Mouse (Mus musculus): Measurements from ENCODE around the gene Egfl6.

DNA sequence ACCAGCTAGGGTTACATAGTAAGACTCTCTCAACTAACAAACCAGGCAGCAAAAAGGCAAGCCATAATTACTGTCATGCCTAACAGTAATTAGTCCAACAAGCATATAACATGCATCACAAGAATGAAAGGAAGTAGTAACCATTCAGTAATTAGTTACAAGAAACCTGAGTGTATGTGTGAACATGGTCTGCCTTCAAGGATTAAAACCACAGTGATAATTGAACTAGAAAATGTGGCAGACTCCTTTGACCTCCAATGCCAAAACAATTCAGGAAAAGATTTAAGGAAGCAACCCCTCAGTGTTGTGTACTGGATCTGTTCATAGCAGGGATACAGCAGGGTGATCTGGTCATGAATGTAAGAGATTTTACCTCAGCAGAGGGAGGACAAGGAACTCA is 74.4 kb downstream of the Egfl6 start:
- TF ChIP-seq CTCF (IDR thresholded peaks at IDR 0.05; ENCODE audit: low read depth, low read length): no peak
- no peak for TF ChIP-seq POLR2A (IDR thresholded peaks at IDR 0.05; ENCODE audit: insufficient read depth, low read length)

Measured in ES-Bruce4 (cell line).